Mouse (Mus musculus) lung, adult 2 months (tissue): Measurements from ENCODE around the gene Nt5c3b. TPM values are rescaled to one million over a fixed set of nuclear protein-coding genes. Genes with fewer than 3 reads are reported as not detected.
A peak's percentile ranks its signal among the peaks of the same experiment; 100 is the strongest.

Experiments used
- DNase-seq: peaks from one replicate; pipeline ENCODE4 v3.0.0; 2022
- H3K4me1 ChIP-seq: fragments of 200-500 bp; 2 replicates; pipeline ENCODE4 v1.6.1; 2011; ENCODE audit warnings: low read length; ENCODE audit not compliant: control insufficient read depth, insufficient read depth
- H3K4me3 ChIP-seq: fragments of 200-500 bp; replicated peaks from 2 replicates; pipeline ENCODE3; 2011; ENCODE audit warnings: low read depth, mild to moderate bottlenecking, control low read depth, low read length; ENCODE audit errors: extremely low read depth
- CTCF ChIP-seq: fragments of 200-500 bp; IDR thresholded peaks from 2 replicates; pipeline ENCODE4 v1.5.1; 2011; ENCODE audit warnings: mild to moderate bottlenecking, low read length, control low read depth; ENCODE audit not compliant: insufficient read depth
- POLR2A ChIP-seq: fragments of 200-500 bp; IDR thresholded peaks from 2 replicates; pipeline ENCODE4 v1.6.1; 2011; ENCODE audit warnings: low read depth, mild to moderate bottlenecking, control low read depth, low read length, borderline replicate concordance; ENCODE audit errors: extremely low read depth
- WGBS: fragments of 180-500 bp; shearing (Covaris S2); methylation state at CpG from one replicate; pipeline ENCODE4 v1.1.7; 2018; 5-methylcytosine and 5-hydroxymethylcytosine counted together
- polyA plus RNA-seq: library from polyadenylated mRNA; depleted of rRNA; stranded (reverse); fragments of >200 nt; gene quantifications from 2 replicates; pipeline ENCODE4 v1.2.3, GENCODE M21; 2012

Gene Nt5c3b
- polyA plus RNA-seq, 1 experiment = 31.5 TPM

- H3K4me3 ChIP-seq = no peak overlapping the region
- no peak for DNase-seq
- no peak for TF ChIP-seq POLR2A
- TF ChIP-seq CTCF = no peak
- no peaks in the 10 kb centered on the region for H3K4me1 ChIP-seq
- WGBS = 73% methylated on average over 7 of the region's 7 CpGs
Observed at GRCm38 (mm10) chr11:100430052-100430451, 11.6 kb downstream of the Nt5c3b start.

- TF ChIP-seq POLR2A (no peak), CTCF (no peak)
- no peak for DNase-seq
- WGBS = 36% methylated on average over 9 of the region's 9 CpGs
- H3K4me1 ChIP-seq = no peaks in the 10 kb centered on the region
- no peak overlapping the region for H3K4me3 ChIP-seq
Observed at GRCm38 (mm10) chr11:100428612-100429199, 12.9 kb downstream of the Nt5c3b start.

GRCm38 (mm10) chr11:100426820-100427219 is 14.8 kb downstream of the Nt5c3b start:
- DNase-seq = no peak
- Histone ChIP-seq H3K4me1 (no peaks in the 10 kb centered on the region), H3K4me3 (no peak overlapping the region)
- TF ChIP-seq POLR2A = no peak
- TF ChIP-seq CTCF = no peak
- 65% methylated on average over 3 of the region's 3 CpGs for WGBS

- Histone ChIP-seq H3K4me3 (no peak overlapping the region), H3K4me1 (no peaks in the 10 kb centered on the region)
- DNase-seq = peak; percentile 71
- TF ChIP-seq POLR2A = no peak
- TF ChIP-seq CTCF = peak; percentile 84
- 27% methylated on average over 7 of the region's 7 CpGs for WGBS
Observed at GRCm38 (mm10) chr11:100425851-100426250, 15.8 kb downstream of the Nt5c3b start.

GRCm38 (mm10) chr11:100423836-100424235 is 17.8 kb downstream of the Nt5c3b start:
- Histone ChIP-seq H3K4me1 (no peaks in the 10 kb centered on the region), H3K4me3 (no peak overlapping the region)
- TF ChIP-seq POLR2A (no peak), CTCF (no peak)
- DNase-seq = no peak
- WGBS = 88% methylated on average over 7 of the region's 7 CpGs

- Histone ChIP-seq H3K4me3 (no peak overlapping the region), H3K4me1 (no peaks in the 10 kb centered on the region)
- TF ChIP-seq CTCF (no peak), POLR2A (no peak)
- 80% methylated on average over 8 of the region's 8 CpGs for WGBS
- no peak for DNase-seq
Observed at GRCm38 (mm10) chr11:100421537-100421936, 20.1 kb downstream of the Nt5c3b start.

- 1% methylated on average over 31 of the region's 31 CpGs for WGBS
- TF ChIP-seq CTCF (no peak), POLR2A (no peak)
- H3K4me3 ChIP-seq = peak within 1 kb of the TSS; percentile 62
- peak; percentile 46 for DNase-seq
- peaks cover 2% of the 10 kb centered on the region; the same call in 1 of the 2 replicates for H3K4me1 ChIP-seq
Observed at GRCm38 (mm10) chr11:100414914-100415822, 26.4 kb downstream of the Nt5c3b start, which contains the start of gene Fkbp10. TSS of gene Fkbp10 (plus strand) at chr11:100415697.

- 3% methylated on average over 91 of the region's 93 CpGs for WGBS
- DNase-seq = peak; percentile 85
- TF ChIP-seq CTCF = peak; percentile 55
- no peak; the same call in 1 of the 2 replicates for TF ChIP-seq POLR2A
- peak within 1 kb of the TSS; percentile 62 for H3K4me3 ChIP-seq
- H3K4me1 ChIP-seq = peaks cover 2% of the 10 kb centered on the region; the same call in 1 of the 2 replicates
Observed at GRCm38 (mm10) chr11:100414021-100414913, 27.3 kb downstream of the Nt5c3b start, which contains the start of gene P3h4. TSS of gene P3h4 (minus strand) at chr11:100414836.

GRCm38 (mm10) chr11:100413541-100413940 is 28.1 kb downstream of the Nt5c3b start:
- DNase-seq = no peak
- Histone ChIP-seq H3K4me1 (peaks cover 2% of the 10 kb centered on the region; the same call in 1 of the 2 replicates), H3K4me3 (peak overlapping the region; percentile 62)
- WGBS = 73% methylated on average over 11 of the region's 11 CpGs
- no peak for TF ChIP-seq CTCF
- TF ChIP-seq POLR2A = no peak
